Mouse (Mus musculus): ENCODE data around the gene Gm45717. TPM values are rescaled to one million over a fixed set of nuclear protein-coding genes. Genes with fewer than 3 reads are reported as not detected.

The Gm45717 gene
- polyA plus RNA-seq, 1 experiment from 2014 or later, result not detected

DNA sequence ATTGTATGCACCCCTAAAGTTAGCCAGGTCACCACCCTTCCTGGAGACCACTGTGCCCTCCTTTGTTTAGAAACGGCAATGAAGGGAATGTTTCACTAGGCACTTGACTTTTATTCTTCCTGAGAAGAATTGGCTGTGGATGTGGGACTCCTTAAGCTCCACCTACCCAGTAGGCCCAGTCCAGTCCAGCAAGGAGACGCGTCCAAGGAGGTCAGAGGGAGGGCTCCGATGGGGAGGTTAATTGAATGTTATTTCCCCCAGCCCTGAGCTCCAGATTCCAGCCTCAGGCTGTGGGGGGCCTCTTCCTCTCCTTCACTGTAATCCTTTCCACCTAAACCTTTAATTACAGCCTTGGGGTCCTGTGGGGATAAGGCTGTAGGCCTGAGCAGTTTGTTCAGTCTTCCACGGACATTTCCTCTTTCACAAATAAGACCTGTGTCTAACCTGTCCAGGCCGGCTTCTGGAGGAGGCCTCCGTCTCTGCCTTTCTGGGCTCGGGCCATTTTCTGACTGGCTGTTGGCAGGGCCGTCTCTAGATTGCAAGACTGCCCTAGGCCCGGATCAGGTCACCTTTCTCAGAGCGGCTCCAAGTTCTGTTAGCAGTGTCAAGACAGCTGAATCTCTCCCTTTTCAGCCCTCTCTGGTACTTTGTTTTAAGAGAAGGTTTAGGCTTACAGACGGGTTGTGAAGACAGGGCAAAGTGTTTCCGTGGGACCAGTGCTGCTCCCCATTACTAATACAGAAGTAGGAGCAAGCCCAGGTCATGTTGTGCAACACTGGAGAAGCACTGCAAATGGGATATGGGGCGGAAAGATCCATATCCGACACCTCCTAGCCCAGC is 53.5 kb downstream of the Gm45717 start:
- Histone ChIP-seq H3K9me3 (ENCODE audit: control insufficient read depth, low read depth, low read length) (no peaks in the 10 kb centered on the region), H3K27ac (ENCODE audit: low read length) (no peak overlapping the region), H3K4me1 (ENCODE audit: control insufficient read depth, insufficient read depth, low read length) (no peaks in the 10 kb centered on the region), H3K36me3 (ENCODE audit: control insufficient read depth, insufficient read depth, low read length) (peaks cover 18% of the 10 kb centered on the region), H3K4me3 (ENCODE audit: low read depth, low read length) (no peak overlapping the region), H3K4me2 (replicated peaks; ENCODE audit: low read depth, low read length) (no peak overlapping the region), H3K27me3 (ENCODE audit: control insufficient read depth, insufficient read depth, low read length) (no peaks in the 10 kb centered on the region), H3K9ac (replicated peaks; ENCODE audit: low read depth, low read length) (no peak overlapping the region)
- WGBS, result 79% methylated on average over 15 of the region's 15 CpGs
- ATAC-seq (ENCODE audit: insufficient number of reproducible peaks, insufficient read depth, low FRiP score, low read depth), result no peak

DNA sequence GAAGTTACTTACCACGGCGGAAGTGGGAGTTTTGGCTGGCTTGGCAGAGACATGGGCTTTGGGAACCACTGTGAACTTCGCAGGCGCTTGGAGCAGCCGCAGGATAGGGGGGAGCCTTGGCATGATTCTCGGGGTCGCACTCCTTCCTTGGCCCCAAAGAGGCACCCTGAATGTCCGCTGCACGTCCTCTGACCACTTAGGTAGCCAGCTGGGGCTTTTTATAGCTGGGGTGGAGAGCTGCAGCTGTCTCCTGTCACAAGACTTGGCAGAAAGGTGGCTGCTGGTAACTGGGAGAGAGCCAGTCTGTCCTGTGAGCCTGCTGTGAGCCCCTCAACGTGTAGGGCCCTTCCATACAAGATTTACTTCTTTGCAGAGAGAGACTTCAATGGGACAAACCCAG is 55.5 kb downstream of the Gm45717 start, which contains the start of gene Cox8b:
Cox8b (minus strand) TSS at position 227 of the 400 bp plus-strand sequence.
- no peak for ATAC-seq (ENCODE audit: insufficient number of reproducible peaks, insufficient read depth, low FRiP score, low read depth)
- H3K4me2 ChIP-seq (replicated peaks; ENCODE audit: low read depth, low read length), result no peak within 1 kb of the TSS
- H3K9ac ChIP-seq (replicated peaks; ENCODE audit: low read depth, low read length), result no peak within 1 kb of the TSS

More for the DNA sequence above, 55.5 kb downstream of the Gm45717 start, which contains the start of gene Cox8b:
- no peaks in the 10 kb centered on the region for H3K9me3 ChIP-seq (ENCODE audit: control insufficient read depth, low read depth, low read length)
- no peaks in the 10 kb centered on the region for H3K27me3 ChIP-seq (ENCODE audit: control insufficient read depth, insufficient read depth, low read length)
- 51% methylated on average over 10 of the region's 10 CpGs for WGBS
- no peak within 1 kb of the TSS for H3K27ac ChIP-seq (ENCODE audit: low read length)
- H3K36me3 ChIP-seq (ENCODE audit: control insufficient read depth, insufficient read depth, low read length), result peaks cover 27% of the 10 kb centered on the region
- H3K4me3 ChIP-seq (ENCODE audit: low read depth, low read length), result no peak within 1 kb of the TSS
- H3K4me1 ChIP-seq (ENCODE audit: control insufficient read depth, insufficient read depth, low read length), result no peaks in the 10 kb centered on the region

Other genes with a start within 250 kb of the Gm45717 start
- not detected in 2 replicates for gene Cyp2e1, start 192.2 kb downstream of the Gm45717 start, polyA plus RNA-seq (2014; fragmentation: Nextera tagmentation; extraction: Ambion mirVana)
- gene Syce1, start 168.1 kb downstream of the Gm45717 start, polyA plus RNA-seq (2014; fragmentation: Nextera tagmentation; extraction: Ambion mirVana), result 0.27 and 0.74 TPM in 2 replicates
- gene Zfp941, start 133.8 kb downstream of the Gm45717 start, polyA plus RNA-seq (2014; fragmentation: Nextera tagmentation; extraction: Ambion mirVana), result 2.7 and 3.0 TPM in 2 replicates
- 14.2 and 18.7 TPM in 2 replicates for gene Urah, start 120.9 kb downstream of the Gm45717 start, polyA plus RNA-seq (2014; fragmentation: Nextera tagmentation; extraction: Ambion mirVana)
- gene Scgb1c1, start 110.4 kb downstream of the Gm45717 start, polyA plus RNA-seq (2014; fragmentation: Nextera tagmentation; extraction: Ambion mirVana), result not detected in 2 replicates
- gene Odf3, start 108.1 kb downstream of the Gm45717 start, polyA plus RNA-seq (2014; fragmentation: Nextera tagmentation; extraction: Ambion mirVana), result not detected in 2 replicates
- gene Gm45785, start 99.6 kb downstream of the Gm45717 start, polyA plus RNA-seq (2014; fragmentation: Nextera tagmentation; extraction: Ambion mirVana), result not detected in 2 replicates
- 65.7 and 72.8 TPM in 2 replicates for gene Ric8a, start 99.0 kb downstream of the Gm45717 start, polyA plus RNA-seq (2014; fragmentation: Nextera tagmentation; extraction: Ambion mirVana)
- 48.7 and 55.3 TPM in 2 replicates for gene Bet1l, start 98.4 kb downstream of the Gm45717 start, polyA plus RNA-seq (2014; fragmentation: Nextera tagmentation; extraction: Ambion mirVana)
- 136 and 146 TPM in 2 replicates for gene Psmd13, start 74.0 kb downstream of the Gm45717 start, polyA plus RNA-seq (2014; fragmentation: Nextera tagmentation; extraction: Ambion mirVana)
- gene Sirt3, start 73.6 kb downstream of the Gm45717 start, polyA plus RNA-seq (2014; fragmentation: Nextera tagmentation; extraction: Ambion mirVana), result 21.8 and 23.5 TPM in 2 replicates
- 0.87 TPM in 1 of 2 replicates, not detected in the other for gene Cox8b, start 55.5 kb downstream of the Gm45717 start, polyA plus RNA-seq (2014; fragmentation: Nextera tagmentation; extraction: Ambion mirVana)
- gene Nlrp6, start 35.0 kb downstream of the Gm45717 start, polyA plus RNA-seq (2014; fragmentation: Nextera tagmentation; extraction: Ambion mirVana), result 1.2 and 2.2 TPM in 2 replicates
- 28.7 and 31.0 TPM in 2 replicates for gene Pgghg, start 14.5 kb downstream of the Gm45717 start, polyA plus RNA-seq (2014; fragmentation: Nextera tagmentation; extraction: Ambion mirVana)
- 2.0 and 2.6 TPM in 2 replicates for gene Ifitm5, start 5.6 kb downstream of the Gm45717 start, polyA plus RNA-seq (2014; fragmentation: Nextera tagmentation; extraction: Ambion mirVana)
- 1,395 and 1,501 TPM in 2 replicates for gene Ifitm2, start 50 bp upstream of the Gm45717 start, polyA plus RNA-seq (2014; fragmentation: Nextera tagmentation; extraction: Ambion mirVana)
- gene Ifitm1, start 11.3 kb upstream of the Gm45717 start, polyA plus RNA-seq (2014; fragmentation: Nextera tagmentation; extraction: Ambion mirVana), result 241 and 289 TPM in 2 replicates
- 347 and 377 TPM in 2 replicates for gene Ifitm3, start 54.8 kb upstream of the Gm45717 start, polyA plus RNA-seq (2014; fragmentation: Nextera tagmentation; extraction: Ambion mirVana)
- 2.6 TPM in 1 of 2 replicates, not detected in the other for gene Ifitm6, start 62.0 kb upstream of the Gm45717 start, polyA plus RNA-seq (2014; fragmentation: Nextera tagmentation; extraction: Ambion mirVana)
- gene Gm17387, start 73.2 kb upstream of the Gm45717 start, polyA plus RNA-seq (2014; fragmentation: Nextera tagmentation; extraction: Ambion mirVana), result not detected in 2 replicates
- gene B4galnt4, start 105.2 kb upstream of the Gm45717 start, polyA plus RNA-seq (2014; fragmentation: Nextera tagmentation; extraction: Ambion mirVana), result 8.6 and 10.3 TPM in 2 replicates
- 20.2 and 21.1 TPM in 2 replicates for gene Pkp3, start 122.3 kb upstream of the Gm45717 start, polyA plus RNA-seq (2014; fragmentation: Nextera tagmentation; extraction: Ambion mirVana)
- gene Sigirr, start 144.6 kb upstream of the Gm45717 start, polyA plus RNA-seq (2014; fragmentation: Nextera tagmentation; extraction: Ambion mirVana), result 7.1 and 7.4 TPM in 2 replicates
- gene Ano9, start 161.9 kb upstream of the Gm45717 start, polyA plus RNA-seq (2014; fragmentation: Nextera tagmentation; extraction: Ambion mirVana), result 11.9 and 12.2 TPM in 2 replicates
- 65.1 and 67.3 TPM in 2 replicates for gene Ptdss2, start 166.4 kb upstream of the Gm45717 start, polyA plus RNA-seq (2014; fragmentation: Nextera tagmentation; extraction: Ambion mirVana)
- gene Rnh1, start 216.9 kb upstream of the Gm45717 start, polyA plus RNA-seq (2014; fragmentation: Nextera tagmentation; extraction: Ambion mirVana), result 165 and 181 TPM in 2 replicates
- gene Hras, start 238.1 kb upstream of the Gm45717 start, polyA plus RNA-seq (2014; fragmentation: Nextera tagmentation; extraction: Ambion mirVana), result 79.4 and 85.5 TPM in 2 replicates
- 5.3 and 6.1 TPM in 2 replicates for gene Lrrc56, start 238.2 kb upstream of the Gm45717 start, polyA plus RNA-seq (2014; fragmentation: Nextera tagmentation; extraction: Ambion mirVana)